Mouse (Mus musculus): ENCODE measurements around the gene Tnmd. TPM values are rescaled to one million over a fixed set of nuclear protein-coding genes. Genes with fewer than 3 reads are reported as not detected.

The Tnmd gene
- 0.10 TPM in 1 of 2 replicates, not detected in the other for polyA plus RNA-seq (2012; rRNA removed)

GRCm38 (mm10) chrX:133850680-133851079 lies at the start of gene Tnmd:
Gene Tnmd, plus strand, starts transcription at chrX:133850980.
- DNase-seq (ENCODE audit: low spot score) = no peak

- DNase-seq (ENCODE audit: low spot score) = no peak
Measured at GRCm38 (mm10) chrX:133853637-133854036, 2.9 kb downstream of the Tnmd start.

DNA sequence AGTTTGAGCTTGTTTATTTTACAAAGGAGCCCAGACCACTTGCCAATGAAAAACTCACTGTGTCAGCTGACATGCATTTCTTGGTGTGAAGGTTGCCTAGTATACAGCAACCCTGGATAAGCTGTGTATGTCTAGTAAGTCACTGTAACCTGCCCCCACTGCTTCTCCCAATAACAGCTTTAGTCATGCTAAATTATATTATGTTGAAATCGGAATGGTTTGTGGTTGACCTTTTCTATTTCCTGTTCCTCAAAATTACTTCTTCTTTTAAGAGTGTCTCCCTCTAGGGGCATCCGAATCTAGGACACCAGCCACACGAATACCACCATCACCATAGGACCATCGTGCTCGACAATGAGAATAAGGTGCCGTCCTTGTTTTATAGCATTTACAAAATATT lies 19.0 kb downstream of the Tnmd start:
- no peak for DNase-seq (ENCODE audit: low spot score)

DNA sequence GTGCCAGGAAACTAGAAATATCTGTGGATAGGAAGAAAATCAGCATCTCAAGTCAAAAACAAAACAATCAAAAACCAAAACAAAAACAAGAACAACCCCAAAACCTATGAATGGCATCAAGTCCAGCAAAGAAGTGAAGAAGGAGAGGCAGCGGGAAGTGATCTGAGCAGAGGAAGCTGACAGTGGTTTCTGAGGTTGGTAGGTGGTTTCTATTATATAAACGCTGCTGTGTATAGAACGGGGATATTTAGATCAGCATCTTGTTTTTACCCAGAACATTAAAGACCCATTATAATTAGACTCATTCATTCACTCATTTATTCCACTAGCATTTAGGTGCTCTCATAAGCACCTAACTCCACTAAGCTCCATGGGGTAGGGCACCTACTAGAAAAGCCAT lies 36.5 kb downstream of the Tnmd start:
- DNase-seq (ENCODE audit: low spot score) = no peak

DNA sequence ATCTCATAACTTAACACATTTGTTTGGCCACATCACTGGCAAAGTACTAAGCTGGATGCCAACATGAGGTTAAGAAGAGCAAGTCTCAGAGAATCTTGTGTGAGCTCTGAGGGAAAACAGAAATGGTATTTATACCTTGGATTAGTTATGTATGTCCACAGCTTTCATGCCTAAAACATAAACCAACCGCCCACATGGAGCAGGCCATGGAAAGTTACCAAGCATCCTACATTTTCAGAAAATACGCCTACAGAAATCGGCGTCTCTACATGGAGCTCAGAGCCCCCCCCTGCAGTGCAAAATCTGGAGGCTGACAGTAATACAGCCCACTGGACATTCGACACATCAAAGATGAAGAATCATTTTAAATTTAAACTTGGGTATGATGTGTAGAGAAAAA lies 37.3 kb downstream of the Tnmd start:
- no peak for DNase-seq (ENCODE audit: low spot score)

- peak; percentile 38 for DNase-seq (ENCODE audit: low spot score)
Measured at GRCm38 (mm10) chrX:133898014-133898542, 47.3 kb downstream of the Tnmd start, which contains the start of gene Tspan6. Gene Tspan6, minus strand, starts transcription at chrX:133898429.

- no peak for DNase-seq (ENCODE audit: low spot score)
Measured at GRCm38 (mm10) chrX:133908261-133908660, 57.5 kb downstream of the Tnmd start, which contains the start of gene Srpx2. Gene Srpx2, plus strand, starts transcription at chrX:133908426.

DNA sequence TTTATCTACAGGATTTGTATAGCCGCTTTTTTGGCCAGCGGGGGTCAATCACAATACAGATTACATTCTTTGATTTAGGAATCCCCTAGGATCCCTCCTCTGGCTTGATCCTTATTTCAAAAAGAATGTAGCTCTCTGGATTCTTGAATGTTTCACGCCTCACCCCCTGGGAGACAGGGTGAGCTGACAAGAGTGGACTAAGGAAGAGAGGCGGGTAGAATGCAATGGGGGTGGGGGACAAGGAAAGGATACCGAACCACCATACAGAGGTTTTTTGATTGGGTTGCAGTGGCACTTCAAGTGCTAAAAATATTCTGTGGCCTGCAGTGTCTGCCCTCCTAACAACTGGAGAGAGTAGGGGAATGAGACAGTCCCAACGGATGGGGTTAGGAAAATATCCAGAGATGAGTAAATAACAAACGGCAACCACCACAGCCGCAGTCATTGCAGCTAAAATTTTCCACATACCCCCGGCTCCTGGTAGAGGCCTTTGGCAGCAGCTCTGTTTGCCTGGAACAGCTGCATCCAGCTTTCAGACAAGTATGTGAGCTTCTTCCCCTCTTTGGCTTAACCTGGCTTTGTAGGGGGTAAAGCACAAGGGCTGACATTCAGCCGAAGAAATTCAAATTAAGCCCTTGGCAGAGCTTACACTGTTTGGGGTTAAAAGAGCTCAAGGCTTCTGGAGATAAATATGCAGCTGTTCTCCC lies 60.8 kb downstream of the Tnmd start:
- no peak for DNase-seq (ENCODE audit: low spot score)

DNA sequence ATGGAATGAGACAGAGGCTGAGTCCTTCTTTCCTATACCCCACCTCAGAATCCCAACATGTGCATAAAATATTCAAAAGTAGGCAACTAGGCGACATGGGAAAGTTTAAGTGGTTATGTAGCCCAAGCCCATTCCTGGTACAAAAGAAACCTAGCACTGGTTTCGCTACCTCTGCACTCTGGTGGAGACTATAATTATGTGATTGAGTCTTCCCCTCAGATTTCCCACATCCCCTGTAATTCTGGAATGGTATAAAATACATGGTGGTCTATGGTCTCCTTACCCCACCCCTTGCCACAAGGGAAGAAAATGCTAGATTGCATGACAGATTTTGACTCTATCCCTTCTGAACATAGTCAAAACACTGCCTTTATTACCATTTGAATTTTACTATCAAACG lies 62.2 kb downstream of the Tnmd start:
- DNase-seq (ENCODE audit: low spot score) = no peak

- no peak for DNase-seq (ENCODE audit: low spot score)
Measured at GRCm38 (mm10) chrX:133914219-133914618, 63.4 kb downstream of the Tnmd start.

Other genes starting within 250 kb of the Tnmd start
- 1.4 and 1.9 TPM in 2 replicates for gene Pcdh19, start 162.0 kb upstream of the Tnmd start, polyA plus RNA-seq (2012; rRNA removed)
- 83.6 and 111 TPM in 2 replicates for gene Tspan6, start 47.4 kb downstream of the Tnmd start, polyA plus RNA-seq (2012; rRNA removed)
- 7.5 and 7.7 TPM in 2 replicates for gene Srpx2, start 57.4 kb downstream of the Tnmd start, polyA plus RNA-seq (2012; rRNA removed)
- gene Sytl4, start 130.8 kb downstream of the Tnmd start, polyA plus RNA-seq (2012; rRNA removed) = 6.8 and 6.9 TPM in 2 replicates
- gene Cstf2, start 208.2 kb downstream of the Tnmd start, polyA plus RNA-seq (2012; rRNA removed) = 11.5 and 13.0 TPM in 2 replicates